Mouse (Mus musculus) MEL (cell line): ENCODE measurements around the gene Aff3. TPM values are rescaled to one million over a fixed set of nuclear protein-coding genes. Genes with fewer than 3 reads are reported as not detected.

ENCODE experiments used
- DNase-seq: peaks from one replicate; pipeline ENCODE4 v3.0.0; 2011; ENCODE audit warnings: low read depth, low spot score
- H3K27ac ChIP-seq: 2 replicates; pipeline ENCODE4 v1.5.1; 2012; ENCODE audit warnings: low read depth, mild to moderate bottlenecking, control low read depth, low read length, moderate library complexity; ENCODE audit not compliant: control insufficient read depth
- H3K27me3 ChIP-seq, 2 experiments: fragments of 150-350 bp in 1 of 2; sonication (generic) in 1 of 2; 2 replicates each; pipeline ENCODE4 v1.6.1; 2012; ENCODE audit warnings: low read length in 2 of 2, mild to moderate bottlenecking in 2 of 2, improper control_type of control experiment in 1 of 2, moderate library complexity in 1 of 2; ENCODE audit not compliant: insufficient read depth in 2 of 2, control insufficient read depth in 1 of 2
- H3K36me3 ChIP-seq, 2 experiments: 2 replicates each; pipeline ENCODE4 v1.6.1; 2012 to 2014; ENCODE audit warnings: low read length in 2 of 2, improper control_type of control experiment in 1 of 2, inconsistent platforms in 1 of 2, mild to moderate bottlenecking in 1 of 2; ENCODE audit not compliant: insufficient read depth in 2 of 2, control insufficient read depth in 1 of 2
- H3K4me1 ChIP-seq, 2 experiments: fragments of 150-350 bp in 1 of 2; sonication (generic) in 1 of 2; 2 replicates each; pipeline ENCODE4 v1.6.1; 2012; ENCODE audit warnings: low read length in 2 of 2, improper control_type of control experiment in 1 of 2, mild to moderate bottlenecking in 1 of 2; ENCODE audit not compliant: insufficient read depth in 2 of 2, control insufficient read depth in 1 of 2
- H3K4me3 ChIP-seq, 2 experiments: fragments of 150-350 bp in 1 of 2; sonication (generic) in 1 of 2; 2 replicates each; pipeline ENCODE4 v1.5.1; 2012; ENCODE audit warnings: low read depth in 2 of 2, low read length in 2 of 2, mild to moderate bottlenecking in 2 of 2, moderate library complexity in 2 of 2, control low read depth in 1 of 2, improper control_type of control experiment in 1 of 2; ENCODE audit not compliant: control insufficient read depth in 1 of 2, insufficient read depth in 1 of 2
- H3K79me2 ChIP-seq: 2 replicates; pipeline ENCODE4 v1.6.1; 2012; ENCODE audit warnings: mild to moderate bottlenecking, low read length, moderate library complexity; ENCODE audit not compliant: control insufficient read depth, poor library complexity, insufficient read depth
- H3K9ac ChIP-seq: 2 replicates; pipeline ENCODE4 v1.6.1; 2012; ENCODE audit warnings: low read depth, mild to moderate bottlenecking, control low read depth, low read length, moderate library complexity; ENCODE audit not compliant: control insufficient read depth, poor library complexity, severe bottlenecking
- H3K9me3 ChIP-seq: fragments of 150-350 bp; sonication (generic); replicated peaks from 2 replicates; pipeline ENCODE4 v1.6.1; 2012; ENCODE audit warnings: mild to moderate bottlenecking, low read length, improper control_type of control experiment, moderate library complexity; ENCODE audit not compliant: insufficient read depth
- BHLHE40 ChIP-seq: IDR thresholded peaks from 2 replicates; pipeline ENCODE4 v1.6.1; 2012; ENCODE audit warnings: low read depth, mild to moderate bottlenecking, inconsistent platforms, low read length, improper control_type of control experiment, borderline replicate concordance
- E2F4 ChIP-seq: IDR thresholded peaks from 2 replicates; pipeline ENCODE4 v1.6.1; 2011; ENCODE audit warnings: low read depth, low read length, improper control_type of control experiment, borderline replicate concordance
- GABPA ChIP-seq: IDR thresholded peaks from 2 replicates; pipeline ENCODE4 v1.6.1; 2012; ENCODE audit warnings: low read depth, mild to moderate bottlenecking, inconsistent platforms, low read length, improper control_type of control experiment, moderate library complexity
- GATA1 ChIP-seq: IDR thresholded peaks from 2 replicates; pipeline ENCODE4 v1.6.1; 2011; ENCODE audit warnings: low read depth, low read length, improper control_type of control experiment
- JUND ChIP-seq: IDR thresholded peaks from 2 replicates; pipeline ENCODE4 v1.6.1; 2011; ENCODE audit warnings: low read depth, mild to moderate bottlenecking, improper control_type of control experiment, low read length
- MAFK ChIP-seq: IDR thresholded peaks from 2 replicates; pipeline ENCODE4 v1.6.1; 2011; ENCODE audit warnings: low read depth, mild to moderate bottlenecking, low read length, improper control_type of control experiment, borderline replicate concordance
- MAX ChIP-seq: IDR thresholded peaks from 2 replicates; pipeline ENCODE4 v1.6.1; 2011; ENCODE audit warnings: low read length, improper control_type of control experiment
- MAZ ChIP-seq: IDR thresholded peaks from 2 replicates; pipeline ENCODE4 v1.6.1; 2012; ENCODE audit warnings: low read depth, mild to moderate bottlenecking, inconsistent platforms, low read length, improper control_type of control experiment
- MXI1 ChIP-seq: IDR thresholded peaks from 2 replicates; pipeline ENCODE4 v1.6.1; 2011; ENCODE audit warnings: mild to moderate bottlenecking, low read depth, low read length, improper control_type of control experiment
- MYC ChIP-seq: IDR thresholded peaks from 2 replicates; pipeline ENCODE4 v1.6.1; 2011; ENCODE audit warnings: low read depth, mild to moderate bottlenecking, low read length, improper control_type of control experiment, moderate library complexity
- NELFE ChIP-seq: IDR thresholded peaks from 2 replicates; pipeline ENCODE4 v1.6.1; 2011; ENCODE audit warnings: low read depth, low read length, improper control_type of control experiment
- POLR2AphosphoS2 ChIP-seq: IDR thresholded peaks from 2 replicates; pipeline ENCODE4 v1.6.1; 2011; ENCODE audit warnings: low read length, improper control_type of control experiment
- RCOR1 ChIP-seq: IDR thresholded peaks from 2 replicates; pipeline ENCODE4 v1.6.1; 2012; ENCODE audit warnings: low read depth, mild to moderate bottlenecking, inconsistent platforms, low read length, improper control_type of control experiment
- SMC3 ChIP-seq: IDR thresholded peaks from 2 replicates; pipeline ENCODE4 v1.6.1; 2011; ENCODE audit warnings: low read depth, low read length, improper control_type of control experiment
- ZC3H11A ChIP-seq: IDR thresholded peaks from 2 replicates; pipeline ENCODE4 v1.6.1; 2012; ENCODE audit warnings: low read depth, mild to moderate bottlenecking, inconsistent platforms, low read length, improper control_type of control experiment
- ZKSCAN1 ChIP-seq: IDR thresholded peaks from 2 replicates; pipeline ENCODE4 v1.6.1; 2012; ENCODE audit warnings: low read depth, mild to moderate bottlenecking, inconsistent platforms, low read length, improper control_type of control experiment, moderate library complexity
- ZMIZ1 ChIP-seq: IDR thresholded peaks from 2 replicates; pipeline ENCODE4 v1.6.1; 2012; ENCODE audit warnings: low read depth, mild to moderate bottlenecking, inconsistent platforms, low read length, improper control_type of control experiment, moderate library complexity
- ZNF384 ChIP-seq: IDR thresholded peaks from 2 replicates; pipeline ENCODE4 v1.6.1; 2012; ENCODE audit warnings: low read depth, mild to moderate bottlenecking, inconsistent platforms, low read length, improper control_type of control experiment
- polyA plus RNA-seq, 2 experiments: library from polyadenylated mRNA; stranded (reverse) in 1 of 2; unstranded in 1 of 2; fragments of >175 nt in 1 of 2; fragments of >200 nt in 1 of 2; gene quantifications; 2 replicates each; pipeline versions ENCODE4 v1.2.1 to v1.2.4; 2012; ENCODE audit warnings: low replicate concordance in 2 of 2, low read depth in 1 of 2; ENCODE audit not compliant: insufficient read length in 2 of 2, insufficient read depth in 1 of 2, missing spikeins in 1 of 2
- total RNA-seq: library from RNA; depleted of rRNA; stranded (reverse); fragments of 300-350 nt; gene quantifications from 2 replicates; pipeline ENCODE4 v1.2.3, GENCODE M21; 2012

Gene Aff3
- total and polyA plus RNA-seq, 3 experiments = 18.5 to 41.1 (median 25.4) TPM

DNA sequence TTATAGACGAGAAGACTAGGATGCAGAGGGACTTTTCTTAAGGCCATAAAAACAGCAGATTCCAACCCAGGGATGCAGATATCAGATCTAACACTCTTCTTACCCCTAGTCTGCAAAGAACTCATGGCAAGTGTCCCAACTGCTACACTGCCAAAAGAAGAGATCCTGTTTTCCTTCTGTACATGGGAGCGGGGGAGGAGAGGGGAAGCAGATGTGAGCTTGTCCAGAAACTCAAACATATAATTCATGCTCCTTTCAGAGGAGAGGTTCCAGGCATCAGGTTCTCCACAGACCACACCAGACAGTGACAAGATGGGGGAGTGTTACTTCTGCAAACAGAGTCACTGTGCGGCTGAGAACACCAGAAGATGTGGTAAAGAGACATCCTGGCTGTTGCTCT lies 276.3 kb downstream of the Aff3 start:
- Histone ChIP-seq H3K4me3 (no peak overlapping the region), H3K9ac (no peak overlapping the region), H3K27me3 (no peaks in the 10 kb centered on the region), H3K79me2 (no peaks in the 10 kb centered on the region), H3K9me3 (no peaks in the 10 kb centered on the region), H3K4me1 (peaks cover 10 to 20% of the 10 kb centered on the region in 2 experiments), H3K27ac (no peak overlapping the region), H3K36me3 (peaks cover 0 to 11% of the 10 kb centered on the region in 2 experiments; a peak in 2 of 4 replicates)
- TF ChIP-seq ZMIZ1 = no peak
- TF ChIP-seq MXI1 = no peak
- no peak for TF ChIP-seq ZNF384
- TF ChIP-seq E2F4 = no peak
- no peak for TF ChIP-seq SMC3
- TF ChIP-seq BHLHE40 = no peak
- TF ChIP-seq MAX = no peak
- TF ChIP-seq GABPA = no peak
- DNase-seq = no peak

- Histone ChIP-seq H3K9me3 (no peaks in the 10 kb centered on the region), H3K4me1 (peaks cover 10 to 20% of the 10 kb centered on the region in 2 experiments), H3K79me2 (no peaks in the 10 kb centered on the region), H3K36me3 (peaks cover 0 to 11% of the 10 kb centered on the region in 2 experiments; a peak in 2 of 4 replicates), H3K27me3 (no peaks in the 10 kb centered on the region), H3K9ac (no peak overlapping the region), H3K27ac (no peak overlapping the region), H3K4me3 (no peak overlapping the region)
- no peak for TF ChIP-seq GATA1
- no peak for TF ChIP-seq E2F4
- no peak for TF ChIP-seq POLR2AphosphoS2
- TF ChIP-seq MYC = no peak
- no peak for TF ChIP-seq GABPA
- no peak for TF ChIP-seq MAZ
- no peak for TF ChIP-seq RCOR1
- no peak for TF ChIP-seq ZC3H11A
- TF ChIP-seq JUND = no peak
- no peak for TF ChIP-seq NELFE
- no peak for TF ChIP-seq ZKSCAN1
- TF ChIP-seq MAFK = no peak
- no peak for DNase-seq
Measured at GRCm38 (mm10) chr1:38387438-38387837, 277.3 kb downstream of the Aff3 start.
